Mouse (Mus musculus) intestine, embryonic 15.5 days (tissue): ENCODE data around the gene Ism1. TPM values are rescaled to one million over a fixed set of nuclear protein-coding genes. Genes with fewer than 3 reads are reported as not detected.

Source experiments
- ATAC-seq: fragments of 200-750 bp; cut with Nextera tagmentation; 2 replicates; pipeline ENCODE4 v1.8.0; 2017; ENCODE audit warnings: moderate TSS enrichment, moderate library complexity
- H3K27ac ChIP-seq: fragments of 300-500 bp; sonication (generic); 2 replicates; pipeline ENCODE4 v1.5.1; 2015; ENCODE audit warnings: mild to moderate bottlenecking, inconsistent platforms
- H3K27me3 ChIP-seq: fragments of 300-500 bp; sonication (generic); replicated peaks from 2 replicates; pipeline ENCODE4 v1.6.1; 2015; ENCODE audit warnings: inconsistent platforms
- H3K36me3 ChIP-seq: fragments of 300-500 bp; sonication (generic); 2 replicates; pipeline ENCODE4 v1.6.1; 2015; ENCODE audit warnings: inconsistent platforms
- H3K4me1 ChIP-seq: fragments of 300-500 bp; sonication (generic); replicated peaks from 2 replicates; pipeline ENCODE4 v1.6.1; 2015; ENCODE audit warnings: inconsistent platforms
- H3K4me2 ChIP-seq: fragments of 300-500 bp; sonication (generic); replicated peaks from 2 replicates; pipeline ENCODE4 v1.6.1; 2015; ENCODE audit warnings: mild to moderate bottlenecking, inconsistent platforms
- H3K4me3 ChIP-seq: fragments of 300-500 bp; sonication (generic); replicated peaks from 2 replicates; pipeline ENCODE4 v1.5.1; 2015; ENCODE audit warnings: inconsistent platforms
- H3K9ac ChIP-seq: fragments of 300-500 bp; sonication (generic); 2 replicates; pipeline ENCODE4 v1.6.1; 2015; ENCODE audit warnings: inconsistent platforms
- H3K9me3 ChIP-seq: fragments of 300-500 bp; sonication (generic); 2 replicates; pipeline ENCODE4 v1.6.1; 2016; ENCODE audit warnings: inconsistent platforms
- WGBS: fragments of 180-500 bp; shearing (Covaris S2); methylation state at CpG from one replicate; pipeline ENCODE4 v1.1.7; 2015; 5-methylcytosine and 5-hydroxymethylcytosine counted together
- polyA plus RNA-seq: library from polyadenylated mRNA; unstranded; fragments of >200 nt; fragmentation: Nextera tagmentation; extraction: Ambion mirVana; gene quantifications from 2 replicates; pipeline ENCODE4 v1.2.1, GENCODE M21; 2015

Gene Ism1
- polyA plus RNA-seq, 1 experiment from 2014 or later: 0.54 TPM

GRCm38 (mm10) chr2:139784465-139784864 is 106.5 kb downstream of the Ism1 start:
- no peak overlapping the region for H3K27ac ChIP-seq
- H3K9ac ChIP-seq: no peak overlapping the region
- no peak overlapping the region for H3K4me2 ChIP-seq
- H3K4me3 ChIP-seq: no peak overlapping the region
- H3K9me3 ChIP-seq: no peaks in the 10 kb centered on the region
- no peak for ATAC-seq
- no peaks in the 10 kb centered on the region for H3K27me3 ChIP-seq
- no peaks in the 10 kb centered on the region for H3K4me1 ChIP-seq
- 61% methylated on average over 1 of the region's 1 CpGs for whole genome bisulfite sequencing
- H3K36me3 ChIP-seq: no peaks in the 10 kb centered on the region

- H3K27ac ChIP-seq: no peak overlapping the region
Observed at GRCm38 (mm10) chr2:139784946-139785345, 107.0 kb downstream of the Ism1 start.

GRCm38 (mm10) chr2:139788658-139789057 is 110.7 kb downstream of the Ism1 start:
- H3K4me1 ChIP-seq: no peaks in the 10 kb centered on the region
- no peaks in the 10 kb centered on the region for H3K27me3 ChIP-seq
- no peak for ATAC-seq
- no peak overlapping the region for H3K27ac ChIP-seq
- no peaks in the 10 kb centered on the region for H3K9me3 ChIP-seq
- no peak overlapping the region for H3K4me3 ChIP-seq
- H3K9ac ChIP-seq: no peak overlapping the region
- H3K36me3 ChIP-seq: no peaks in the 10 kb centered on the region
- H3K4me2 ChIP-seq: no peak overlapping the region
- WGBS: 59% methylated on average over 4 of the region's 4 CpGs

More at GRCm38 (mm10) chr2:139784946-139785345, 107.0 kb downstream of the Ism1 start:
- no peak overlapping the region for H3K4me2 ChIP-seq
- H3K36me3 ChIP-seq: no peaks in the 10 kb centered on the region
- no peaks in the 10 kb centered on the region for H3K4me1 ChIP-seq
- H3K4me3 ChIP-seq: no peak overlapping the region
- H3K9ac ChIP-seq: no peak overlapping the region
- no peaks in the 10 kb centered on the region for H3K27me3 ChIP-seq
- no peaks in the 10 kb centered on the region for H3K9me3 ChIP-seq
- ATAC-seq: no peak
- WGBS: 60% methylated on average over 2 of the region's 2 CpGs

GRCm38 (mm10) chr2:139792345-139793120 is 114.6 kb downstream of the Ism1 start:
- no peaks in the 10 kb centered on the region for H3K36me3 ChIP-seq
- WGBS: 74% methylated on average over 9 of the region's 9 CpGs
- H3K4me3 ChIP-seq: no peak overlapping the region
- H3K4me2 ChIP-seq: no peak overlapping the region
- no peak for ATAC-seq
- no peaks in the 10 kb centered on the region for H3K9me3 ChIP-seq
- H3K27ac ChIP-seq: no peak overlapping the region
- H3K27me3 ChIP-seq: no peaks in the 10 kb centered on the region
- H3K9ac ChIP-seq: no peak overlapping the region
- no peaks in the 10 kb centered on the region for H3K4me1 ChIP-seq

GRCm38 (mm10) chr2:139804041-139804440 is 126.1 kb downstream of the Ism1 start:
- no peak overlapping the region for H3K27ac ChIP-seq
- ATAC-seq: no peak
- H3K4me2 ChIP-seq: no peak overlapping the region
- H3K4me3 ChIP-seq: no peak overlapping the region
- no peaks in the 10 kb centered on the region for H3K4me1 ChIP-seq
- no peak overlapping the region for H3K9ac ChIP-seq
- no peaks in the 10 kb centered on the region for H3K27me3 ChIP-seq
- WGBS: 70% methylated on average over 7 of the region's 7 CpGs
- H3K9me3 ChIP-seq: no peaks in the 10 kb centered on the region
- H3K36me3 ChIP-seq: no peaks in the 10 kb centered on the region

- H3K36me3 ChIP-seq: no peaks in the 10 kb centered on the region
- no peaks in the 10 kb centered on the region for H3K9me3 ChIP-seq
- H3K9ac ChIP-seq: no peak overlapping the region
- H3K4me1 ChIP-seq: no peaks in the 10 kb centered on the region
- WGBS: 94% methylated on average over 6 of the region's 6 CpGs
- ATAC-seq: no peak
- no peak overlapping the region for H3K4me3 ChIP-seq
- no peak overlapping the region for H3K27ac ChIP-seq
- no peaks in the 10 kb centered on the region for H3K27me3 ChIP-seq
- H3K4me2 ChIP-seq: no peak overlapping the region
Observed at GRCm38 (mm10) chr2:139807887-139808286, 129.9 kb downstream of the Ism1 start.

Other genes with a start within 250 kb of the Ism1 start
- not detected in 2 replicates for gene Sptlc3, start 184.3 kb upstream of the Ism1 start, polyA plus RNA-seq